Mouse (Mus musculus) testis, adult 2 months (tissue): ENCODE data around the gene Inpp4b.

ENCODE experiments used
- CTCF ChIP-seq: fragments of 200-500 bp; IDR thresholded peaks from 2 replicates; pipeline ENCODE4 v1.5.1; 2012; ENCODE audit warnings: low read depth, mild to moderate bottlenecking, inconsistent platforms, low read length, moderate library complexity; ENCODE audit not compliant: control insufficient read depth, insufficient read depth, insufficient replicate concordance
- POLR2A ChIP-seq: fragments of 200-500 bp; IDR thresholded peaks from 2 replicates; pipeline ENCODE4 v1.6.1; 2012; ENCODE audit warnings: low read depth, mild to moderate bottlenecking, inconsistent platforms, low read length, moderate library complexity; ENCODE audit not compliant: control insufficient read depth

GRCm38 (mm10) chr8:81731332-81731731 lies 389.0 kb downstream of the Inpp4b start:
- no peak for TF ChIP-seq CTCF
- TF ChIP-seq POLR2A = no peak
